In genomic region chr4:135317966-135318365, GRCm38 (mm10) we compare ENCODE assay signal across 8 mouse cellular contexts. TPM values are rescaled to one million over a fixed set of nuclear protein-coding genes. Genes with fewer than 3 reads are reported as not detected.
DNase-seq lines count a peak whose midpoint lies in the region; ATAC-seq and TF ChIP-seq lines count a peak whose summit lies in the region.

No protein-coding gene starts in this region.

- H3K27me3 ChIP-seq in heart, embryonic 11.5 days (ENCODE audit: control insufficient read depth, insufficient read depth, low read length): no peaks in the 10 kb centered on the region
- H3K27me3 ChIP-seq in hindbrain, postnatal 0 days (ENCODE audit: insufficient read depth, low read length): no peaks in the 10 kb centered on the region

- intact Hi-C loops in left cerebral cortex, postnatal 14 days (cut with DNase I): loop anchor here (1.0 to 5.0 kb wide), 3 partner anchors 46 to 371 kb away; partner anchors contain the start of gene Clic4

- ATAC-seq in heart, embryonic 11.5 days (replicated peaks; ENCODE audit: insufficient number of reproducible peaks, low FRiP score, low TSS enrichment): no peak; the same call in 1 of the 2 replicates
- ATAC-seq in frontal cortex, adult (ENCODE audit: low TSS enrichment): peak; percentile 89
- peak; percentile 90 for ATAC-seq in hindbrain, postnatal 0 days
- ATAC-seq in megakaryocyte-erythroid progenitor cell, adult 5-6 weeks (replicated peaks; ENCODE audit: low FRiP score, low TSS enrichment, poor library complexity, severe bottlenecking): 0 out of 2 replicates have a peak, but pooled peaks have one; percentile 27

- peaks cover 5% of the 10 kb centered on the region; the same call in 1 of the 2 replicates for H3K9me3 ChIP-seq in heart, embryonic 11.5 days (replicated peaks; ENCODE audit: control insufficient read depth, low read length)
- no peaks in the 10 kb centered on the region for H3K9me3 ChIP-seq in hindbrain, postnatal 0 days (ENCODE audit: low read length)

- H3K4me1 ChIP-seq in heart, embryonic 11.5 days (ENCODE audit: control insufficient read depth, insufficient read depth, low read length): peaks cover 13% of the 10 kb centered on the region
- H3K4me1 ChIP-seq in hindbrain, postnatal 0 days (ENCODE audit: insufficient read depth, low read length): no peaks in the 10 kb centered on the region

- peaks cover 31% of the 10 kb centered on the region for H3K36me3 ChIP-seq in heart, embryonic 11.5 days (ENCODE audit: control insufficient read depth, insufficient read depth, low read length)
- peaks cover 38% of the 10 kb centered on the region; the same call in 1 of the 2 replicates for H3K36me3 ChIP-seq in hindbrain, postnatal 0 days (ENCODE audit: insufficient read depth, low read length)

- no peak overlapping the region for H3K4me2 ChIP-seq in heart, embryonic 11.5 days
- H3K4me2 ChIP-seq in hindbrain, postnatal 0 days (ENCODE audit: low read depth, low read length): no peak overlapping the region

- WGBS in heart, embryonic 11.5 days (ENCODE audit: insufficient replicate concordance): 28% methylated on average over 2 of the region's 2 CpGs
- WGBS in hindbrain, postnatal 0 days: 17% methylated on average over 2 of the region's 2 CpGs

- no peak overlapping the region for H3K9ac ChIP-seq in heart, embryonic 11.5 days (ENCODE audit: low read depth, low read length)
- H3K9ac ChIP-seq in hindbrain, postnatal 0 days (replicated peaks; ENCODE audit: low read length): no peak overlapping the region

- H3K4me3 ChIP-seq in heart, embryonic 11.5 days (ENCODE audit: low read depth, low read length): no peak overlapping the region
- H3K4me3 ChIP-seq in hindbrain, postnatal 0 days (ENCODE audit: low read length): no peak overlapping the region

- no peak overlapping the region for H3K27ac ChIP-seq in heart, embryonic 11.5 days (ENCODE audit: low read depth, low read length)
- no peak overlapping the region for H3K27ac ChIP-seq in hindbrain, postnatal 0 days

- peak; percentile 78 to 87 for DNase-seq in heart, adult 18-20 months
- DNase-seq in cerebellum, adult 9-11 months: peak; percentile 34
- peak; percentile 90 for DNase-seq in hindbrain, postnatal 0 days (ENCODE audit: low spot score)
- peak; percentile 76 to 80 for DNase-seq in left cerebral cortex, postnatal 14 days (ENCODE audit: low spot score in 2 of 2)
- DNase-seq in right cerebral cortex, postnatal 25 days: peak; percentile 37

- peak; percentile 97 for TF ChIP-seq CTCF in hindbrain, postnatal 0 days (IDR thresholded peaks at IDR 0.05; ENCODE audit: low read depth)

RNA-seq across cellular contexts. Expression of gene Srrm1, which starts 35.2 kb away (rescaled TPM):
- 10 to 100 TPM; 45.3 to 60.2 TPM for total RNA-seq in heart, adult 18-20 months (2021)
- polyA plus RNA-seq in heart, embryonic 11.5 days (2014; fragmentation: Nextera tagmentation; extraction: Ambion mirVana): 143 and 183 TPM in 2 replicates
- 20.8 and 21.2 TPM in 2 replicates for total RNA-seq in hindbrain, postnatal 0 days (2014; rRNA removed)
- polyA plus RNA-seq in hindbrain, postnatal 0 days (2015; fragmentation: Nextera tagmentation; extraction: Ambion mirVana): 173 and 174 TPM in 2 replicates
- 100 to 1,000 TPM; 112 to 137 TPM for total RNA-seq in left cerebral cortex, postnatal 14 days (2021)
- 346 and 399 TPM in 2 replicates for total RNA-seq in megakaryocyte-erythroid progenitor cell, adult 5-6 weeks (2014; fragmentation: Nextera tagmentation)
- 181 and 189 TPM in 2 replicates for total RNA-seq in megakaryocyte-erythroid progenitor cell, adult 5-6 weeks (2017)

RNA-seq across cellular contexts. Expression of gene Clic4, which starts 45.4 kb away (rescaled TPM):
- 100 to 1,000 TPM; 253 to 258 TPM for total RNA-seq in heart, adult 18-20 months (2021)
- 156 and 251 TPM in 2 replicates for polyA plus RNA-seq in heart, embryonic 11.5 days (2014; fragmentation: Nextera tagmentation; extraction: Ambion mirVana)
- 64.7 and 70.1 TPM in 2 replicates for total RNA-seq in hindbrain, postnatal 0 days (2014; rRNA removed)
- 57.1 and 59.7 TPM in 2 replicates for polyA plus RNA-seq in hindbrain, postnatal 0 days (2015; fragmentation: Nextera tagmentation; extraction: Ambion mirVana)
- 10 to 100 TPM; 31.2 to 32.0 TPM for total RNA-seq in left cerebral cortex, postnatal 14 days (2021)
- 77.8 and 83.9 TPM in 2 replicates for total RNA-seq in megakaryocyte-erythroid progenitor cell, adult 5-6 weeks (2014; fragmentation: Nextera tagmentation)
- 79.0 and 86.0 TPM in 2 replicates for total RNA-seq in megakaryocyte-erythroid progenitor cell, adult 5-6 weeks (2017)

Comparison
In these comparisons a context has a peak if more than half of its experiments do, and no peak if none do; other contexts are left out.
1. DNase-seq: peak in every context shown above with its lines; median percentile 90 in hindbrain, postnatal 0 days; 82 in heart, adult 18-20 months; 78 in left cerebral cortex, postnatal 14 days; 37 in right cerebral cortex, postnatal 25 days; 34 in cerebellum, adult 9-11 months.